In the genomic region with DNA sequence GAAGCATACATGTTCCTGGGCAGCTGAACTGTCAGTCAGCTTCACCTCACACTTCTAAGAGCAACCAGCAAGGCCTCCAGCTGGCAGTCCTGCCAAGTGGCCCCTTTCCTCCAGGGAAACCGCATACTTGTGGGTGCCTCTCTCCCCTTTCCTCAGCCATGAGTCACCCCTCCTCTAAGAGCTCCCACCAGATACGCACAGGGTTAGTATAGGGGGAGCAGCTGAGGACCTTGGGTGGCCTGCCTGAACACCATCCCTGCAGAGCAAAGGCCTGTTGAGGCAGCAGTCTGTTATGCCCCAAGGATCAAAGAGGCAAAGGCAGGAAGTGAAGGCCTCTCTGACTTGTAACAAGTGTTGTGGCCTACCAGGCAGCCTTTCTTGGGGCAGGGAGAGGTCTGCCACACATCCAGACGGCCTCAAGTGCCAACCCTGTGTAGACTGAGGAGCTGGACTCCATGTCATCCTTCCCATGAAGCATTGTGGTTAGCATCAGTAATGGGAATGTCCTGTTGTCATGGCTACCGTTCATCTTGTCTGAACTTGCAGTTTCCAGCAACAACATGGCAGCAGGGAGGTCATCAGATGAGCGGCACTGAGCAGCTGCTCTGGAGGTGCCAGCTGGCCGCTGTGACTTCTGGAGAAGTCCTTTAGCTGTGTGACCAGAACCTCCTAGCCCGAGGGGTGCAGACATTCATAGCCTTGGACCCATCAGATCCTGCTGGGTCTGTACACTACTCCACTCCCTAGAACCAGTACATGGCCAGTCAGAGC, we compare ENCODE assay signal across 11 mouse cellular contexts. TPM values are rescaled to one million over a fixed set of nuclear protein-coding genes. Genes with fewer than 3 reads are reported as not detected.
A peak's percentile ranks its signal among the peaks of the same experiment; 100 is the strongest.
DNase-seq lines count a peak whose midpoint lies in the region; ATAC-seq and TF ChIP-seq lines count a peak whose summit lies in the region.
"Had no signal": no experiment of that assay in that cellular context is flagged by ENCODE, and none has a peak within 500 bp of the region (broad histone marks: within the 10 kb centered on the region; RNA-seq: fewer than 3 reads in every experiment).

No protein-coding gene starts in this region.

- peaks cover 5% of the 10 kb centered on the region; the same call in 1 of the 2 replicates for H3K4me1 ChIP-seq in hindbrain, embryonic 11.5 days (replicated peaks; ENCODE audit: control insufficient read depth, insufficient read depth, low read length)
- H3K4me1 ChIP-seq in hindbrain, embryonic 12.5 days: peaks cover 46% of the 10 kb centered on the region
- H3K4me1 ChIP-seq in embryonic facial prominence, embryonic 10.5 days: peaks cover 75% of the 10 kb centered on the region
- peaks cover 84% of the 10 kb centered on the region for H3K4me1 ChIP-seq in olfactory bulb, adult 2 months (ENCODE audit: control insufficient read depth, insufficient read depth, low read length)

- no peak overlapping the region for H3K9ac ChIP-seq in hindbrain, embryonic 11.5 days (ENCODE audit: low read depth, low read length)
- H3K9ac ChIP-seq in hindbrain, embryonic 12.5 days: no peak overlapping the region

- ATAC-seq in hindbrain, embryonic 11.5 days (ENCODE audit: low FRiP score): no peak
- no peak for ATAC-seq in hindbrain, embryonic 12.5 days (ENCODE audit: low FRiP score)
- ATAC-seq: midbrain, embryonic 16.5 days had no signal

- no peaks in the 10 kb centered on the region for H3K9me3 ChIP-seq in hindbrain, embryonic 11.5 days (ENCODE audit: control insufficient read depth, low read length)
- H3K9me3 ChIP-seq in hindbrain, embryonic 12.5 days (replicated peaks): no peaks in the 10 kb centered on the region
- no peaks in the 10 kb centered on the region for H3K9me3 ChIP-seq in embryonic facial prominence, embryonic 10.5 days

- H3K27ac ChIP-seq in hindbrain, embryonic 11.5 days (ENCODE audit: low read depth, low read length): 0 out of 2 replicates have a peak overlapping the region, but pooled peaks have one; percentile 17
- H3K27ac ChIP-seq in hindbrain, embryonic 12.5 days: no peak overlapping the region
- peak overlapping the region; percentile 26; the same call in 1 of the 2 replicates for H3K27ac ChIP-seq in embryonic facial prominence, embryonic 10.5 days (replicated peaks)
- H3K27ac ChIP-seq in olfactory bulb, adult 2 months (ENCODE audit: insufficient read depth, low read depth, low read length): peak overlapping the region; percentile 7; the same call in 1 of the 2 replicates

- no peak overlapping the region for H3K4me3 ChIP-seq in hindbrain, embryonic 11.5 days (ENCODE audit: low read depth, low read length)
- H3K4me3 ChIP-seq in hindbrain, embryonic 12.5 days: no peak overlapping the region
- H3K4me3 ChIP-seq in embryonic facial prominence, embryonic 10.5 days: no peak overlapping the region
- no peak overlapping the region for H3K4me3 ChIP-seq in olfactory bulb, adult 2 months (ENCODE audit: insufficient read depth, low read depth, low read length)

- no peak for TF ChIP-seq POLR2A in olfactory bulb, adult 2 months (IDR thresholded peaks at IDR 0.05; ENCODE audit: insufficient read depth, low read depth, low read length)

- TF ChIP-seq CTCF in olfactory bulb, adult 2 months (IDR thresholded peaks at IDR 0.05; ENCODE audit: insufficient read depth, low read depth, low read length): no peak

- H3K27me3 ChIP-seq in hindbrain, embryonic 11.5 days (ENCODE audit: control insufficient read depth, insufficient read depth, low read length): no peaks in the 10 kb centered on the region
- H3K27me3 ChIP-seq in hindbrain, embryonic 12.5 days: no peaks in the 10 kb centered on the region
- no peaks in the 10 kb centered on the region for H3K27me3 ChIP-seq in embryonic facial prominence, embryonic 10.5 days (replicated peaks; ENCODE audit: low read depth, poor library complexity, severe bottlenecking)

- no peak overlapping the region for H3K4me2 ChIP-seq in hindbrain, embryonic 11.5 days (replicated peaks; ENCODE audit: low read depth, low read length)
- no peak overlapping the region for H3K4me2 ChIP-seq in hindbrain, embryonic 12.5 days (replicated peaks)

- no peaks in the 10 kb centered on the region for H3K36me3 ChIP-seq in hindbrain, embryonic 11.5 days (ENCODE audit: control insufficient read depth, insufficient read depth, low read length)
- H3K36me3 ChIP-seq in hindbrain, embryonic 12.5 days: no peaks in the 10 kb centered on the region
- H3K36me3 ChIP-seq in embryonic facial prominence, embryonic 10.5 days (replicated peaks): no peaks in the 10 kb centered on the region

- 66% methylated on average over 7 of the region's 7 CpGs for WGBS in hindbrain, embryonic 11.5 days
- WGBS in hindbrain, embryonic 12.5 days: 65% methylated on average over 7 of the region's 7 CpGs
- 74% methylated on average over 7 of the region's 7 CpGs for WGBS in embryonic facial prominence, embryonic 10.5 days
- 64% methylated on average over 7 of the region's 7 CpGs for WGBS in olfactory bulb, adult 2 months

- DNase-seq in hindbrain, embryonic 11.5 days (ENCODE audit: low spot score): peak; percentile 44
- peak; percentile 42 to 47 for DNase-seq in CD8-positive naive resting alpha-beta T cell, adult 2 months (ENCODE audit: low read depth in 2 of 2, low spot score in 2 of 2)
- no peak for DNase-seq in embryonic facial prominence, embryonic 10.5 days (ENCODE audit: low spot score)
- no peak for DNase-seq in kidney, adult 18-20 months
- no peak for DNase-seq in frontal cortex, postnatal 36 days (ENCODE audit: low spot score in 2 of 2)
- DNase-seq in cerebellum, adult 8-10 months: no peak
- DNase-seq: cerebellum, adult 9-10 months; kidney, postnatal 14 days had no signal

RNA-seq across cellular contexts. Expression of gene Morn1, which starts 40.4 kb away (rescaled TPM):
- polyA plus RNA-seq in hindbrain, embryonic 11.5 days (2014; fragmentation: Nextera tagmentation; extraction: Ambion mirVana): 3.3 and 4.2 TPM in 2 replicates
- 7.7 and 8.0 TPM in 2 replicates for polyA plus RNA-seq in hindbrain, embryonic 12.5 days (2016; fragmentation: Nextera tagmentation; extraction: Ambion mirVana)
- 4.3 and 5.4 TPM in 2 replicates for polyA plus RNA-seq in embryonic facial prominence, embryonic 10.5 days (2016; fragmentation: Nextera tagmentation; extraction: Ambion mirVana)
- polyA plus RNA-seq in olfactory bulb, adult 2 months (2012; ENCODE audit: insufficient read depth, insufficient read length, low replicate concordance, missing spikeins): not detected in 2 replicates

RNA-seq across cellular contexts. Expression of gene Rer1, which starts 40.6 kb away (rescaled TPM):
- 156 and 166 TPM in 2 replicates for polyA plus RNA-seq in hindbrain, embryonic 11.5 days (2014; fragmentation: Nextera tagmentation; extraction: Ambion mirVana)
- 130 and 137 TPM in 2 replicates for polyA plus RNA-seq in hindbrain, embryonic 12.5 days (2016; fragmentation: Nextera tagmentation; extraction: Ambion mirVana)
- polyA plus RNA-seq in embryonic facial prominence, embryonic 10.5 days (2016; fragmentation: Nextera tagmentation; extraction: Ambion mirVana): 128 and 134 TPM in 2 replicates
- polyA plus RNA-seq in olfactory bulb, adult 2 months (2012; ENCODE audit: insufficient read depth, insufficient read length, low replicate concordance, missing spikeins): not detected in 2 replicates

RNA-seq across cellular contexts. Expression of gene Pex10, which starts 60.0 kb away (rescaled TPM):
- 5.6 and 7.8 TPM in 2 replicates for polyA plus RNA-seq in hindbrain, embryonic 11.5 days (2014; fragmentation: Nextera tagmentation; extraction: Ambion mirVana)
- 18.0 and 18.4 TPM in 2 replicates for polyA plus RNA-seq in hindbrain, embryonic 12.5 days (2016; fragmentation: Nextera tagmentation; extraction: Ambion mirVana)
- polyA plus RNA-seq in embryonic facial prominence, embryonic 10.5 days (2016; fragmentation: Nextera tagmentation; extraction: Ambion mirVana): 19.0 and 22.2 TPM in 2 replicates
- polyA plus RNA-seq in olfactory bulb, adult 2 months (2012; ENCODE audit: insufficient read depth, insufficient read length, low replicate concordance, missing spikeins): not detected in 2 replicates

Comparison
In these comparisons a context has a peak if more than half of its experiments do, and no peak if none do; other contexts are left out.
1. DNase-seq: peak in hindbrain, embryonic 11.5 days (single experiment) and CD8-positive naive resting alpha-beta T cell, adult 2 months (2 of 2); none in embryonic facial prominence, embryonic 10.5 days (single experiment), kidney, adult 18-20 months (single experiment), frontal cortex, postnatal 36 days (0 of 2) and cerebellum, adult 8-10 months (single experiment).